Mouse (Mus musculus) CD8-positive naive resting alpha-beta T cell, adult 2 months (primary cell): ENCODE results near the gene Plcxd1.
"Not testable (repeated sequence)": the region's sequence is repeated elsewhere in the genome, so short reads cannot be mapped to it uniquely, and the experiment has no call there.

Source experiments
- DNase-seq, 2 experiments: peaks; one replicate each; pipeline ENCODE4 v3.0.0; 2022; ENCODE audit warnings: low read depth in 2 of 2, low spot score in 2 of 2

Plcxd1 gene

GRCm38 (mm10) chr5:110099656-110100580, at the start of gene Plcxd1:
Gene Plcxd1 (plus strand): TSS chr5:110099969.
- DNase-seq = no peak

GRCm38 (mm10) chr5:110057637-110058408, 41.9 kb upstream of the Plcxd1 start:
- peak; percentile 63 to 70 for DNase-seq

- not testable (repeated sequence) for DNase-seq
Measured at GRCm38 (mm10) chr5:110072413-110072812, 27.4 kb upstream of the Plcxd1 start, which contains the start of gene Gm17655. Gene Gm17655 (minus strand): TSS chr5:110072513.

GRCm38 (mm10) chr5:110082961-110083360, 16.8 kb upstream of the Plcxd1 start:
- no peak for DNase-seq

GRCm38 (mm10) chr5:110086161-110086866, 13.5 kb upstream of the Plcxd1 start:
- no peak for DNase-seq

- no peak for DNase-seq
Measured at GRCm38 (mm10) chr5:110091546-110091945, 8.2 kb upstream of the Plcxd1 start.

- DNase-seq = peak; percentile 71 to 81
Measured at GRCm38 (mm10) chr5:110094030-110094846, 5.5 kb upstream of the Plcxd1 start, which contains the start of gene Gm35315. Gene Gm35315 (minus strand): TSS chr5:110094420.

GRCm38 (mm10) chr5:110094847-110095213, 4.9 kb upstream of the Plcxd1 start:
- no peak for DNase-seq

- no peak for DNase-seq
Measured at GRCm38 (mm10) chr5:110098991-110099477, 735 bp upstream of the Plcxd1 start.

- DNase-seq = peak; percentile 29 to 50
Measured at GRCm38 (mm10) chr5:110100921-110101631, 1.3 kb downstream of the Plcxd1 start.

- DNase-seq = no peak
Measured at GRCm38 (mm10) chr5:110101716-110102347, 2.1 kb downstream of the Plcxd1 start.

GRCm38 (mm10) chr5:110102429-110102828, 2.7 kb downstream of the Plcxd1 start:
- DNase-seq = no peak

GRCm38 (mm10) chr5:110102853-110103625, 3.3 kb downstream of the Plcxd1 start:
- no peak for DNase-seq

GRCm38 (mm10) chr5:110103901-110104615, 4.3 kb downstream of the Plcxd1 start:
- DNase-seq = no peak

GRCm38 (mm10) chr5:110104616-110105380, 5.0 kb downstream of the Plcxd1 start:
- DNase-seq = no peak

- DNase-seq = no peak
Measured at GRCm38 (mm10) chr5:110106140-110106871, 6.5 kb downstream of the Plcxd1 start.
